Mouse (Mus musculus) mature B cell (primary cell): ENCODE measurements around the gene Tenm4.

Experiments used
- in situ Hi-C: fragments of 300-500 bp; cut with MboI; formaldehyde crosslinking; loops from 2 replicates; pipeline ENCODE4 v1.14.3; 2019

The Tenm4 gene

DNA sequence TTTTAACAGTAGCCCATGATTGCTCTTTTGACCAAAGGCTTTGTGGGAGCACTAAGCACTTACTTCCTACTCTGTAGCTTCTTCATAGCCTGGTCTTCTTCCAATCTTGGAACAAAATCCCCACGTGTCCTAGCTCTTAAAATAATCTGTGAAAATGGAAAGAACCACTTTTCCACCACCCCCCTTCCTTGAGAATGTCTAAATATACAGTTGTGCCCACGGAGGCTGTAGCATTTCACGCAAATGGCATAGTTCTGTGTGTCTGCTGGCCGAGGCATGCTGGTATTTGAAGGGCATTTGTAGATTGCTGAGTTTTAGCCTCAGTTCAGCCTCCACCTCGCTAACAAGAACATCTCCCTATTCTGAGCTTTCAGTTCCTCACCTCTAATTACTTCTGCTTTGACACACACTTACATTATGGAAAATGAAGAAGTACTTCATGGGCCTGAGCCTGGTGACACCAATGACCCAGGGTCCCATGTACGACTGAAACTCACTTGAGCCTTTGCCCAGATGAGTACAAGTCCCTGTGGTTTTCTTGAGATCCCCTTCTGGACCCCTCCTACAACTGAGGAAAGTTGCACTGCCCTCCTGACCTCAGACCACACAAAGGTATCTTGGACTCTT, 306.1 kb downstream of the Tenm4 start:
- in situ Hi-C loops: no loop called here

DNA sequence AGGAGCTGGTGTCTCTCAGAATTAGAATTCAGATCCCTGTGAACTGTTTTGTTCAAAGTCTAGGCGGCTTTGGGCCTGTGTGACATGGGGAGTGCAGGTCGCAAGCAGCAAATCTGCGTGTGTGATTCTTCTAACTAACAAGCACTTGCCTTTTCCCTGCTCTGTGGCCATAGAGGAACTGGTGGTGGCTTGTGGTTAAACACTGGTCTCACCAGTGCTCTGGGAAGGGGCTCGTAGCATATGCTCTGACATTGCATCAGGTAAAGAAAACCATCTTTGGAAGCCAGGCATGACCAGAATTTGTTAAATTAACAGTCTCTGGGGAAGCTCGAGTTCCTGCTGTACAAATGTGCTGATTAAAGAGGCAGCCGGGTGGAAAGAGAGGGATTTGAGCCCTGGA, 308.1 kb downstream of the Tenm4 start:
- in situ Hi-C loops: no loop called here

DNA sequence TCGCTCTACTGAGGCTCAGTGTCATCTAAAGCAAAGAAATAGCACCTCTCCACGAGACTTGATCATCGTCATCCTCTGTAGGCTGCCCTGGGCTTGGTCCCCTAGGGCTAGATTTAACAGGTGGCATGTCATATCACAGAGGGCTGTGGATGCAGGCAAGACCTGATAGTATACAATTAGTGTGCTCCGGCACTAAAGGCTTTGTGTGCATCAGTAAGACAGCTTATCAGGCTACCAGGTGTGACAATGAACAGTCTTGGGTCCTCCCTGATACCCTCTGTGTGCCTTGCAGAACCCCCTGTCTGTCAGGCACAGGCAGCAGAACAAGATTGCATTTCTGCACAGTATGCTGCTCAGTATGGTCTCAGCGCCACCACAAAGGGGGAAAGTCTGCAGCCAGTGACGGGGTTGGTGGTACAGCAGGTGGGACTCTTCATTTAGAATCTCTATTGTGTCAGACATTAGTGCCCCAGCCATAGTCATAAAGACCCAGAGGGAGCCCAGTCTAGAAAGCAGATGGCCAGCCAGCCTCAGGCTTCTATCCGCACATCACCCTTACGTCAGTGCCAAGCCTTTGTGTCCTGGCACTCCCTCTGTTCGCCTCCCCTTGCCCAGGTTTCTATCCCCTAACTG, 309.4 kb downstream of the Tenm4 start:
- in situ Hi-C loops: no loop called here

DNA sequence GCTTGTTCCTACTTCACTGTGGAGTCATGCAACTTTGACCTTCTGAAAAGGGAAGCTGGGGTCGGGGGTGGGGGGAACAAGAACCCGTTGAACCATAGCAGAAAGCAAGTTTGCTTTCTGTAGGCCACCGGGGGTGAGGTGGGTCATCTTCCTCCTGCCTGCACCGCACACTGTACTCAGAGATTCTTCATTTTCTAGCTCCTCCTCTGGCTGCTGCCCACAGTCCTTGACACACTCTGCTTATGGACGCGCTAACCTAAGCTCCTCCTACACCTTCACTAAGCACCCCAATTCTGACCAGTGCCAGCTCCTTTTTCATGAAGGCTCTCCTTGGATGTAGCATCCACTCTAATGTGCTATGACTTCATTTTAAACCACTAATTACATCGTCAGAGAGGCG, 311.9 kb downstream of the Tenm4 start:
- in situ Hi-C loops: no loop called here

DNA sequence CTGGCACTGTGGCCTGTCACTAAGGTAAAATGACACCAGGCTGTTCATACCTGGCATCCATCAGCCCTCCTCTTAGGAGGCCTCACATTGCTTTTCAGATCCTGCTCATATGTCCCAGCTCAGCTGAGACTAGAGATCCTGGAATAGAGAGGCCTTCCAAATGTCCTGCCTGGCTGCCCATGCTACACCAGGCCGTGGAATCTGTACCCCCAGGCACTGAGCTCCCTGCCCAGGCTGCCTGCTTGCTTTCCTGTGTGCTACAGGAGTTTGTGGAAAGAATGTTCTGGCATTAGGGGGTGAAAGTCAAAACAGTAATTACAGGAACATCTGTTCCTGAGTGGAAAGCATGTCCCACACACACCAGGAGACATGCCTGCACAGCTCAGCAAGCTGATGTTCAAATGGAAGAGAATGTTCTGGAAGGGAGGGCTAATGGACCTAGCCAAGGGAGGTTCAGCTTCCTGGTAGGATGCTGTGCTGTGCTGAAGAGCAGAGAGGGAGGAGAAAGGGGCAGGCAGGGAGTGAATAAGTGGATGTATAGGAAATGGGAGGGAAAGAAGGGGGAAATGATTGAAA, 313.0 kb downstream of the Tenm4 start:
- in situ Hi-C loops: no loop called here

DNA sequence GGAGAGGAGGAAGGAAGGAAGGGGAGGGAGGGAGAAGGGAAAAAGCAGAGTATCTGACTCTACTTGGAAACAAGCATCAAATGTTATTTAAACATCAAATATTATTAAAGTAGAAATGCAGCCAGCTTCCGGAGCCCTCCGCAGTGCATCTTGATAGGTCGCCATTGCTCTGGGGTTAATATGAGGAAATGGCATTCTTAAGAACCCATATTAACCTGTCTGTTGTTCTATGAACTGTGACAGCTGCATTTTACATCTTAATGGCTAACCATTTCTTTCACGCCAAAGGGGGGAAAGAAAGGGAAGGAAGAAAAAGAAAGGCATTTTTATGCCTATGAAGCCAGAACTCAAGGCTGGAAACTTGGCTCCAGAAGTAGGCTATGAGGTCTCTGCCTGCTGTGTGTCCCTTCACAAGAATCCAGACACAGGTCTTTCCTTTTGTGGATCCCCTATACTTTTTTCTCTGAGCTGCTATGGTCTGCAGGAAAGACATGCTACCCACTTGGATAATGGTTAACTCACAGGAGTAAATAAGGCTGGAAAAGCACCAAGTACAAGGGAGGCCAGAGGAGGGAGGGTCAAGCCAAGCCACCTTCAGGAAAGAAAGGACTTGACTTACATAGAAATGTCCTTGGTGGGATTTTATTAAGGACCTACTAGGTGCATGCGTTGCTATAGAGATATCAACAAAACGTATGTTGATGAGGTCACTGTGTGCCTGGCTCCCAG, 318.5 kb downstream of the Tenm4 start:
- in situ Hi-C loops: no loop called here

DNA sequence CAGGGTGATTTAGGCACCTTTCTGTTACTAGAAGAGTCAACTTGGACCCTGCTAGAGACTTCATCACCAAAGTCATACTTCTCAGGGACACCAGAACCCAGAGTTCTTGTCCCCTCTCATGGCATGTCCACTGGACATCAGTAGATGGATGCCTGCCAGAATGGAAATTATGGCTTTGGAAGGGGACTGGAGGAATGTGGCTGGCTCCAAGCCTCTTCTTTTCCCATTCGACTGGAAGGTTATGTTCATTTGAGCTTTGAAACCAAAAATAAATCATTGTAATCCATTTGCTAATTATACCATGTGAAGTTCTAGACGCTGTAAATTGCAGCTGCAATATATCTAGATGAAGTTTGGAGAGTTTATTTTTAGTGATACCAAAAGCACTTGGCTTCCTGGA, 320.9 kb downstream of the Tenm4 start:
- in situ Hi-C loops: no loop called here

DNA sequence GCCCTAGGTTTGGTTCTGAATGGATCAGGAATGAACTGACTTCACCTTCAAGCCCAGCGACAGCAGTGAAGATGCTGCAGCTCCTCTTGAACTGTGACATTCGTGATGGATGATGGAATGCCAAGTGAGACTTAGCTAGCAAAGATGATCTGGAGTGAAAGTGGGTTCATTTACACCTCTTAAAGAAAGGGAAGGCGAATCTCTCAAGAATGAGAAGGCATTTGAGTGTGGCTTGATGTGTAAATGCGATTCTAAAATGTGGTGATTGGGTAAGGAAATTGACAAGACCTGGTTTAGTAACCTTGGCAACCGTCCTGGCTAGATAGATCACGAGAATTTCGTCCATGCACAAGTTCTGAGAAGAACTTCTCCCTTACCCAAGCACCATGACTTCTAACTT, 321.6 kb downstream of the Tenm4 start:
- in situ Hi-C loops: no loop called here

DNA sequence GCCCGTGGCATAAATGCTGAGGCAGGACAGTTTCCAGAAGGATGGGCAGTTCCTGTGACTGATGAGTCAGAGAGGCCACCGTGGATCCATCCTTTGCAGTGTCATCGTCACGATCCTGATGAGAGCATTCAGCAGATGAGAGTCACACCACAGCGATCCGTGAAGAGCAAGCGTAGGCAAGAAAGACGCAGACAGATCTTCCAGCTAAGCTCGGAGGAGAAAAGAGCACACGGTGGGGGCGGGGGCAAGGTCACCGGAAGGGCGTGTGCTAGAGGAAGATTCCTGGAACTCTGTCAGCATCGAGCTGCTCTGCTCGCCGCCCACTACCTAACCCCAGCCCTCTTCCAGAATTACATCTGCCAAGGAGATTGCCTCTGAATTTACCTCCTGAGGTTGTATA, 323.0 kb downstream of the Tenm4 start:
- in situ Hi-C loops: no loop called here

DNA sequence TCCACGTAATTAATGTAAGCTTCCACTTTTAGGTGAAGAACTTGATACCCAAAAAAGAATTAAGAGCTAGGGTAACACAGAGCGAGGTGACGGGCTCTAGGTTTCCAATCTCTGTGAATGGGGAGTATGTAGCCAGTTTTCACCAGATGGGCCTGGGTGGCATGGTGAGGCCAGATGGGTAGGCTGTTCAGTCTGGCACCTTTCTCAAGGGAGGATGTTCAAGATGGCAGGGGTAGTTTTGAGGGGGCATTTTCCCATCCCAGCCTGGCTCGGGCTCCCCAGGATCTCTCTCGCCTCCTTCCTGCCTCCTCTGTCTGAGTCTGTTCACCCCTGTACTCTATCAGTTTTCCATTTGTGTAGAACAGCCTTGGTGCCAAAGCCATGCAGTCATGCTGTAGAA, 329.1 kb downstream of the Tenm4 start:
- in situ Hi-C loops: no loop called here

DNA sequence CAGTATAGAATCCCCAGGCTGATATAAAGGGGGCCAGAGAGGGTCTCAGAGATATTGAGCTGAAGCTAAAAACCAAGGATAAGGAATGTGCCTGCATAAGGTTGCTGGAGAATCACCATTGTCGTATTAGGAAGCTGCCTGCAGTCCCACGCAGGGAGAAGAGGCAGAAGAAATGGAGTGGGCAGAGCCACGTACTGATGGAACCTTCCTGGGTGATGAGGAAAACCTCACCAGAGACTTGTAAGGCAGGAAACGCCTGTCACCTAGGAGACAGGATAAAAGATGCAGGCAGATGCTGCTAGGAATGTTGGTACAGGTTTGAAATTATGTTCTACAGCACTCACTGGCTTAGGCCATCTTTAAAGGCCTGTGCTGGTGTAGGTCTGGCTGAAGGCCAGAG, 329.8 kb downstream of the Tenm4 start:
- in situ Hi-C loops: no loop called here

DNA sequence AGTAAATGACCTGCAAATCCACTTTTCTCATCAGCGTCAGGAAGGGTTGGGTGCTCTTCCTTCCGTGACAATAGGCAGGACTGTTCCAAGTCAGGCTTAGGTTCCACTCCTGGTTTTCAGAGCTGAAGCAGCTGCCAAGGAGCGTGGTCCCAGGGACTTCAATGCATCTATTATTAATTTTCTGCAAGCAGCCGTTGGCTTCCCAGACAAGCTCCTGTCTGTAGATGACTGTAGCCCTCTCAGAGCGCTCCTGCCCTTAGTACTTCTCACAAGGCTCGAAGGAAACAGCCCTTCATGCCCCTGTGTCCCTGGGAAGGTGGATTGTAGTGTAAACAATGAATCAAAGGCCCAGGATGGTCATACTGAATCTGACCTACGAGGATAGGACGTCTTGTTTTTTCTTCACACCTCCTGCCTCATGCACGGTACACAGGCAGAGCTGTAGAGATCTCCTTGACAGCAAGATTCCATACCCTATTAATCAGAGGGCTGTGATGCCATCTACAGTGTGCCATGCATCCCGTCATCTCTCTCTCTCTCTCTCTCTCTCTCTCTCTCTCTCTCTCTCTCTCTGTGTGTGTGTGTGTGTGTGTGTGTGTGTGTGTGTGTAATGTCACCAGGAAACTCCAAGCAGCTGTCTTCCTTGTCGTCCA, 331.4 kb downstream of the Tenm4 start:
- in situ Hi-C loops: no loop called here

DNA sequence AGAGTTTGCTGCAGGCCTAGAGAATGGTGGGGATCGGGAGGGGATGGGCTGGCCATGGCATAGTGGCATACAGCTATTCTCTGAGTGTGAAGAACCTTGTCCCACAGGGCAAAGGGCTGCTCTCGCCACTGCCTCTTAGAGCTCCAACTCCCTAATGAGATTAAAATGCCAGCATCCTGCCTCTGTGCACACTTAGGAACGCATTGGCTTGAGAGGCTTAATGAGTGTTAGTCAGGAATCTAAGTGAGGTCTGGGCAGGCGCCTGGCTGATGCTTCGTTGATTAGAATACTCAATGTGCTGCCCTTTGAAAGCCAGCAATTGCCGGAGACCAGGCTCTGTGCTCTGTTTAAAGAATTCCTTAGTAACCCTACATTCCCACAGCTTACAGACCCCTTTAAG, 334.5 kb downstream of the Tenm4 start:
- in situ Hi-C loops: no loop called here

DNA sequence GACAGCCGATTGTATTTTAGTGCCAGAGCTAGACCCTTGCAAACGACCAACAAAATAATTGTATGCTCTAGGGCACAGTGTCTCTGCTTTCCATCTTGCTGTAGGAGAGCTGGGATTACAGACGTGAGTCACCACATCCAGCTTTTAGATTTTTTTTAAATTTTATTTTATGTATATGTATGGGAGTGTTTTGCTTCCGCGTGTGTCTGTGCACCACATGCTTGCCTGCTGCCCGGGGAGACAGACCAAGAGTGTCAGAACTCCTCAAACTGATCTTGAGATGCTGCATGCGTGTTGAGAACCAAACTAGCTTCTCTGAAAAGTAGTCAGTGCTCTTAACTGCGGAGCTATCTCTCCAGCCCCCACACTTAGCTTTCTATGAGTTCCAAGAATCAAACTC, 336.0 kb downstream of the Tenm4 start:
- in situ Hi-C loops: no loop called here

DNA sequence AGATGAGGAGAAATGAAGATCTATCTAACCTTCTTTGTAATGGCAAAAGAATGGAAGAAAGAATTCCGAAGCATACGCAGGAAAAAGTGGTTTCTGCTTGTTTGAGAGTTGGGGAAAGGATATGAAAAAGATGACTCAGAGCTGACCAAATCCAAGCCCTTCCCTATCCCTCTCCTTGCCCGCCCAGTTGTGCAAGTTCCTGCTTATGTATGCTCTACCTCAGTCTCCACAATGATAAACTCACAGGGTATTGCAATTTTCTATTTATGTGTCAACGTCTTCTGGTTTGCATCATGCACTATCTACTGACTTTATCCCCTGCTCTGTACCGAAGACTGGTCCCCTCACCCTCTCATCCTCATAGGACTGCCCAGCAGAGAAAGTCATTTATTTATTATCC, 339.4 kb downstream of the Tenm4 start:
- in situ Hi-C loops: loop anchor here (10.0 kb wide), 1 partner anchor 414 kb away; no protein-coding TSS in a partner anchor

DNA sequence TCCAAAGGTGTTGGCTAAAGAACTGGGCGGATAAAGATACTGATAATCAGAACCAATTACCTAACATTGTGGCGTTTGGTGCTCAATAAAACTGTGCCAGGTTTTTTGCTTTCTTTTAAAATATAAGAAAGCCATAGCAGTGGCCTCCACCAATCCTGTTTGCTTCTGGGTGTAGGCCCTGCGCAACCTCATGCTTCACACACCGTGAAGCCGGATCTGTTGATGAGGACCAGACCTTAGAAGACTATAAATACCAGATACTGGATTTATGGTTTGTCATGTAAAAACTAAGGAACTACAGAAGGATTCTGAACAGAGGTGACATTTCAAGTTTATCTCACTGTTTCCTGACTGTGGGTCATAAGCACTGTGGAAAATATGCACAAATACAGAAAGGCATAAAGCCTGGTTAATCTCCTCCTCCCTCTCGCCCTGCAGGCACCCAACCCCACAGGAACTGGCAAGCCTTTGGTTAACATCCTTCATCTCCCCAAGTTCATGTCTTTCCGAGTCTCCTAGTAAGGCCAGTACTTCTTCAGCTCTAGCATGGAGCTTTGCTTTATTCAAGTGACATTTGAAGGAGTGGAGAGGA, 340.1 kb downstream of the Tenm4 start:
- in situ Hi-C loops: loop anchor here (10.0 kb wide), 1 partner anchor 414 kb away; no protein-coding TSS in a partner anchor

DNA sequence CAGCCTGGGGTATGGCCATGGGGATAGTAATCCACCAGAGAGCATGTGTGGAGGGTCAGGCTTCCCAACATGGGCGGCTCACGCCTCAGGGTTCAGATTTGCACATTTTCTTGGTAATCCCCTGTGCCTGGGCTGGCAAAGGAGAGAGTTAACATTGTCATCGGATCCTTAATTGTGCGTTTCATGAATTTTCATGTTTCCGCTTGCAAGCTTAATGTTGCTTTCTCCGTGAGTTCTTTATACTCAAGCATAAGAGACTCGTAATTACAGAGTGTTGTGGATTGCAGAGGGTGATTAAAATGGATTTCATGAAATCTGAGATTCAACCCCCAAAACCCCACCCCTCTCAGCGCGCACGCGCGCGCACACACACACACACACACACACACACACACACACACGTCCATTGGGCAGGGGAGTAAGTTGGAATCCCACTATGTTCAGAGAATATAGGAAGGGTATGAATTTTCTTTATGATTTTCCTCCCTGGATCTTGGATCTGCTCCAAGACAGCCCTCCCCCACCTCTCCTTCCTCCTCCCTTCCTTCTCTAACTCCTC, 341.0 kb downstream of the Tenm4 start:
- in situ Hi-C loops: loop anchor here (10.0 kb wide), 1 partner anchor 413 kb away; no protein-coding TSS in a partner anchor

DNA sequence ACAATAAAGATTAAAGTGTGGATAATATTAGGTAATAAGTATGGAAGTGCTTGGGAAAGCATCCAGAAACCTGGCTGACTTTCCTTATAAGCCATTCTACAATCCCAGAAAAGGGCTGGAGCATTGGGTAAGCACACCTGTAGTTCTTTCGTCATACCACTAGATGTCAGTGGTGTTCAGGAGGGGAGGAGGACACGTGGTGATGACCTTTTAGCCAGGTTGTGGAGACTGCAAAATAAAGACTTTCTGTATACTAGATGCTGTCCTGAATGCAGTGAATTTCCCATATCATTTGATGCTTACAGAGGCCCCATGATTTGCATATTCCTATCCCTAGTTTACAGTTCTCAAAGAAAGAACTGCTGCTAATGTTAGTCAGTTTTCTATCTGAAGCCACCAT, 348.2 kb downstream of the Tenm4 start:
- in situ Hi-C loops: loop anchor here (10.0 kb wide), 1 partner anchor 406 kb away; no protein-coding TSS in a partner anchor

DNA sequence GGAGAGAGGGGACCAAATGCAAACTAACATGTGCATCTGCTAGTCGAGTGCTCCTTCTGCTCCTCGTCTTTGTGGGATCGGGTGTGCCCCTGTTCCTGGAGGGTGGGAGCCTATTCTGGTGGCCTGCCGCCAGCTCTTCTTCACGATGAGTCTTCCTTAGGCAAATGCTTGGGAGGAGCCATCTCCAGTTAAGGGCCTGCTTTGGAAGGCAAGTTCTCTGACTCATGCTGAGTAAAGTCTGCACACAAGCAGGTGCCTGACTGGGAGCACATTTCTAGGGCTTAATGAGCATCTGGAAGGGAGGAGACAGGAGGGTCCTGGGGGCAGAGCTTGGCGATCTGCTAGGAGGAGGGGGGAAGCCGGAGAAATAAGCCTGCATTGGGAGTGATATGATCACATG, 350.9 kb downstream of the Tenm4 start:
- in situ Hi-C loops: no loop called here

DNA sequence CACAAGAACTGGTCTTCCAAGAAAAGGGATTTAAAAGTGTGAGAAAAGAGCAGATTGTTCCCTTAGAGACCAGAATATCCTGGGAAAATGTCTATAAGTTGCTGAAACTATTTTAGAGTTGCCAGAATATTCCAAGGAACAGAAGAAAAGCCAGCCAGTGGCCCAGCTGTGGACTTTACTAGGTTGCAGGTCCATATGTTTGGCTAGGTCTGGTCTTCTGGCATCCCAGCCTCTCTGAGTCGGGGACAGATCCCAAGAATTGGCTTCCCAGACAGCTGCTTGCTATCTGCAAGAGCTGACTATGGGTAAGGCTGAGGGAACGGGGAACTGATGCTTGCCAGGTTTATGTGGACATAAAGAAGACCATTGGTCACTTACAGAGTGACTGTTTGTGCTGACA, 352.6 kb downstream of the Tenm4 start:
- in situ Hi-C loops: no loop called here

DNA sequence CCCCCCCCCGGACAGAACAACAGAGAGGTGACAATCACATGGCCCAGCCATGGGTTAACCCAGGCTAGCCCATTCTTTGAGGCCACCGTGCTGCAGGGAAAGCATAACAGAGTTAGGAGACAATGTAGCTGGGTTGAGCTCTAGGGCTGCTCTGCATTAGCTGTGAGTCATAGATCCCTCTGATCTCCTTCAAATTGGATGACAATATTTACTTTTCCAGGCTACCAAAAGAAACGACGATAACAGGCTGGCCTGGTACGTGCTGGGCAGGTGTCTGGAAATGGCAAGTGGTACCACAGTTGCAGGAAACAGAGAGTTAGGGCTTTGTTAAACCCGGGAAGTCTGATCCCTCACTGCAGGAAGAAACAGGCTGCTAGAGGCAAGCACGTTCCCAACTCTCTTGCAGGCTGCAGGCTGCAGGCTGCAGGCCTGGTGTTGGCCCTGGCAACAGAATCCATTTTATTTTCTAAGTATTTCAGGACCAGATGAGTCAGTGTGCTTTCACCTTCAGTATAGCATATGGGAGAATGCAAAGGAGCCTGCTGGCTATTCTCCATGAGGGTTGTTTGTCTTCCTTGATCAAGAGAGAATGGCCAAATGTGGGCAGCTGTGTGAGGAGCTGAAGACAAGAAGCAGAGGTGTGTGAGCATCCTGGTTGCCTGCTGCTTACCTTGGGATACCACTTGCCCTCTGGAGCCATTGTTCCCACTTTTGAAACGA, 353.6 kb downstream of the Tenm4 start:
- in situ Hi-C loops: no loop called here
